Mouse (Mus musculus): Measurements from ENCODE around the gene Rab3b.

Rab3b gene

GRCm38 (mm10) chr4:108878963-108879822 is at the start of gene Rab3b:
Rab3b (plus strand) TSS chr4:108879063.
- DNase-seq (ENCODE audit: low spot score in 2 of 2): peak; percentile 24 to 49

GRCm38 (mm10) chr4:108830698-108831097 is 48.2 kb upstream of the Rab3b start:
- no peak for DNase-seq (ENCODE audit: low spot score in 2 of 2)

GRCm38 (mm10) chr4:108832916-108833827 is 45.7 kb upstream of the Rab3b start, which contains the start of gene Btf3l4:
Btf3l4 (minus strand) TSS chr4:108833614.
- DNase-seq (ENCODE audit: low spot score in 2 of 2): peak; percentile 80 to 91

GRCm38 (mm10) chr4:108833828-108834114 is 45.1 kb upstream of the Rab3b start:
- no peak for DNase-seq (ENCODE audit: low spot score in 2 of 2)

- DNase-seq (ENCODE audit: low spot score in 2 of 2): peak; percentile 51 to 72
These were observed 44.5 kb upstream of the Rab3b start, which contains the start of gene Txndc12 for GRCm38 (mm10) chr4:108834115-108834970. Txndc12 (plus strand) TSS chr4:108834601.

- DNase-seq (ENCODE audit: low spot score in 2 of 2): peak in 1 of 2 experiments; percentile 13
These were observed 43.9 kb upstream of the Rab3b start for GRCm38 (mm10) chr4:108834971-108835311.

- DNase-seq (ENCODE audit: low spot score in 2 of 2): no peak
These were observed 43.4 kb upstream of the Rab3b start for GRCm38 (mm10) chr4:108835496-108835895.

- DNase-seq (ENCODE audit: low spot score in 2 of 2): no peak
These were observed 40.8 kb upstream of the Rab3b start for GRCm38 (mm10) chr4:108838031-108838430.

GRCm38 (mm10) chr4:108841920-108842578 is 36.8 kb upstream of the Rab3b start:
- DNase-seq (ENCODE audit: low spot score in 2 of 2): no peak

- DNase-seq (ENCODE audit: low spot score in 2 of 2): no peak
These were observed 35.5 kb upstream of the Rab3b start for GRCm38 (mm10) chr4:108843336-108843735.

GRCm38 (mm10) chr4:108845824-108846569 is 32.9 kb upstream of the Rab3b start:
- DNase-seq (ENCODE audit: low spot score in 2 of 2): no peak

- peak; percentile 49 to 76 for DNase-seq (ENCODE audit: low spot score in 2 of 2)
These were observed 31.0 kb upstream of the Rab3b start, which contains the start of gene Kti12 for GRCm38 (mm10) chr4:108847715-108848504. Kti12 (plus strand) TSS chr4:108847785.

- DNase-seq (ENCODE audit: low spot score in 2 of 2): no peak
These were observed 30.4 kb upstream of the Rab3b start, which contains the start of gene A730015C16Rik for GRCm38 (mm10) chr4:108848505-108848848. A730015C16Rik (minus strand) TSS chr4:108848619.

GRCm38 (mm10) chr4:108866806-108867205 is 12.1 kb upstream of the Rab3b start:
- no peak for DNase-seq (ENCODE audit: low spot score in 2 of 2)

- peak; percentile 78 to 91 for DNase-seq (ENCODE audit: low spot score in 2 of 2)
These were observed 9.0 kb upstream of the Rab3b start for GRCm38 (mm10) chr4:108869730-108870374.

- DNase-seq (ENCODE audit: low spot score in 2 of 2): no peak
These were observed 5.1 kb upstream of the Rab3b start for GRCm38 (mm10) chr4:108873746-108874145.

GRCm38 (mm10) chr4:108877901-108878300 is 962 bp upstream of the Rab3b start:
- no peak for DNase-seq (ENCODE audit: low spot score in 2 of 2)

GRCm38 (mm10) chr4:108883815-108884214 is 5.0 kb downstream of the Rab3b start:
- no peak for DNase-seq (ENCODE audit: low spot score in 2 of 2)

- no peak for DNase-seq (ENCODE audit: low spot score in 2 of 2)
These were observed 8.6 kb downstream of the Rab3b start for GRCm38 (mm10) chr4:108887456-108887855.
